Mouse (Mus musculus) megakaryocyte, embryonic 14.5 days (primary cell): Measurements from ENCODE around the gene Klhl2.

ENCODE experiments used
- FLI1 ChIP-seq: IDR thresholded peaks from 2 replicates; pipeline ENCODE4 v1.6.1; 2012; ENCODE audit warnings: low read length, inconsistent platforms, mixed read lengths
- GATA1 ChIP-seq: IDR thresholded peaks from 3 replicates; pipeline ENCODE4 v1.6.1; 2012; ENCODE audit warnings: mixed read lengths, low read length, inconsistent platforms, borderline replicate concordance

DNA sequence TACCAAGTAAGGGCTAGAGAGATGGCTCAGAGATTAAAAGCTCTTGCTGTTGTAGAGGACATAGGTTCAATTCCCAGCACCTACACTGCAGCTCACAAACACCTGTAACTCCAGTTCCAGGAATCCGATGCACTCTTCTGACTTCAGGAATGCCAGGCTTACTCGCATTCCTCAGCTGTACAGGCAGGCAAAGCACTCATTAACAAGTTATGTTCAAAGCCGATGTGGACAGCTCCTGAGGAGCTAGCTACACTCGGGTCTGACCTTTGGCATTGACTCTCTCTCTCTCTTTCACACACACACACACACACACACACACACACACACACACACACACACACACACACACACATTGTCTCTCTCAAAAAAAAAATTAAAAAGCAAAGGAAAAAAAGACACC lies 48.9 kb upstream of the Klhl2 start:
- TF ChIP-seq GATA1, result no peak
- no peak for TF ChIP-seq FLI1
